In the genomic region with DNA sequence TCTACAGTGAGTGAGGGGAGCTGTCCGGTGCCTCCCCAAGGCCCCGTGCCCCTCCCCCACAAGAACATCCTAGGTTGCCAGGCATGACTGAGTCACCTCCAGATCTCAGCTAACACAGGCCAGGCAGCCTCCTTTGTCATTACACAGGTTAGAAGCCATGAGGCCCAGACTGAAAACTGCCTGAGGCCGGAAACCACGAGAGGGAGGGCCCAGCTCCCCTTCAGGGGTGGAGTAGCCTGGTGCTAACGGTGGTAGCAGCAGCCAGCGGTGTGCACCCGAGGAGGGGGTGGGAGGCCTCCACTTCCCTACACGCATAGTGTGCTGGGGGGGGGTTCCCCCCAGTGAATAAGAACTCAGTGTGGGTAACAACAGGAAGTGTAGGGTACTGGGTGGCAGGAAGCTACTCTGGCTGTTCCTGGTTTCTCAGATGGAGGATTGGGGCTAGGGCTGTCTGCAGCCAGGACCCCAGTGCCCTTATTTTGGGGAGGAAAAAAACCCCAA, we compare ENCODE assay signal across 8 mouse cellular contexts. TPM values are rescaled to one million over a fixed set of nuclear protein-coding genes. Genes with fewer than 3 reads are reported as not detected.
DNase-seq lines count a peak whose midpoint lies in the region.

No protein-coding gene starts in this region.

- DNase-seq in gastrocnemius, postnatal 14 days: peak; percentile 23
- no peak for DNase-seq in gastrocnemius, postnatal 4 days (ENCODE audit: low spot score in 2 of 2)
- peak; percentile 81 for DNase-seq in adrenal gland, postnatal 36 days
- DNase-seq in kidney, postnatal 10 days: peak; percentile 48
- peak; percentile 95 for DNase-seq in naive thymus-derived CD4-positive, alpha-beta T cell, adult 2 months (ENCODE audit: low read depth)
- DNase-seq in embryo, embryonic 10 days (ENCODE audit: low spot score): no peak
- DNase-seq in frontal cortex, postnatal 10 days (ENCODE audit: low spot score in 2 of 2): no peak
- no peak for DNase-seq in testis, postnatal 14 days (ENCODE audit: low spot score)

- intact Hi-C loops in gastrocnemius, postnatal 14 days (cut with DNase I; ENCODE audit: low total_unique reads): loop anchor here (5.0 kb wide), 1 partner anchor 152 kb away; no protein-coding TSS in a partner anchor

RNA-seq across cellular contexts. Expression of a gene that starts 4.0 kb away (rescaled TPM):
- 1 to 10 TPM; 6.7 to 7.3 TPM for total RNA-seq in gastrocnemius, postnatal 14 days (2021)
- 1 to 10 TPM; 8.1 to 8.2 TPM for total RNA-seq in gastrocnemius, postnatal 4 days (2021)
- 10 to 100 TPM; 16.4 to 17.3 TPM for total RNA-seq in adrenal gland, postnatal 36 days (2021)

RNA-seq across cellular contexts. Expression of a gene that starts 33.4 kb away (rescaled TPM):
- total RNA-seq in gastrocnemius, postnatal 14 days (2021): not detected
- total RNA-seq in gastrocnemius, postnatal 4 days (2021): not detected
- total RNA-seq in adrenal gland, postnatal 36 days (2021): not detected

RNA-seq across cellular contexts. Expression of a gene that starts 42.7 kb away (rescaled TPM):
- 1 to 10 TPM; 2.7 to 3.8 TPM for total RNA-seq in gastrocnemius, postnatal 14 days (2021)
- total RNA-seq in gastrocnemius, postnatal 4 days (2021): 1 to 10 TPM; 6.3 to 7.0 TPM
- total RNA-seq in adrenal gland, postnatal 36 days (2021): 1 to 10 TPM; 3.5 to 5.9 TPM

RNA-seq across cellular contexts. Expression of a gene that starts 43.3 kb away (rescaled TPM):
- not detected for total RNA-seq in gastrocnemius, postnatal 14 days (2021)
- total RNA-seq in gastrocnemius, postnatal 4 days (2021): not detected
- not detected for total RNA-seq in adrenal gland, postnatal 36 days (2021)

RNA-seq across cellular contexts. Expression of a gene that starts 58.9 kb away (rescaled TPM):
- total RNA-seq in gastrocnemius, postnatal 14 days (2021): 10 to 100 TPM; 20.7 to 21.5 TPM
- 10 to 100 TPM; 26.9 to 29.6 TPM for total RNA-seq in gastrocnemius, postnatal 4 days (2021)
- total RNA-seq in adrenal gland, postnatal 36 days (2021): 10 to 100 TPM; 68.8 to 72.2 TPM

Comparison
In these comparisons a context has a peak if more than half of its experiments do, and no peak if none do; other contexts are left out.
1. DNase-seq: peak in gastrocnemius, postnatal 14 days (single experiment), adrenal gland, postnatal 36 days (2 of 2), kidney, postnatal 10 days (single experiment) and naive thymus-derived CD4-positive, alpha-beta T cell, adult 2 months (single experiment); none in gastrocnemius, postnatal 4 days (0 of 2), embryo, embryonic 10 days (single experiment), frontal cortex, postnatal 10 days (0 of 2) and testis, postnatal 14 days (single experiment).